Mouse (Mus musculus): Measurements from ENCODE around the gene Uvrag. TPM values are rescaled to one million over a fixed set of nuclear protein-coding genes. Genes with fewer than 3 reads are reported as not detected.

Uvrag gene
- polyA plus RNA-seq, 1 experiment = 45.9 TPM

- Histone ChIP-seq H3K36me3 (ENCODE audit: control insufficient read depth, insufficient read depth, low read length) (peaks cover 3% of the 10 kb centered on the region), H3K4me1 (ENCODE audit: control insufficient read depth, insufficient read depth, insufficient read length) (no peaks in the 10 kb centered on the region), H3K27me3 (ENCODE audit: control insufficient read depth, insufficient read depth, low read length) (no peaks in the 10 kb centered on the region), H3K27ac (ENCODE audit: insufficient read depth, low read length) (no peak overlapping the region), H3K4me3 (ENCODE audit: extremely low read depth, insufficient read depth, insufficient read length) (no peak overlapping the region)
- DNase-seq (ENCODE audit: low read depth in 1 of 2, low spot score in 2 of 2) = no peak
- 89% methylated on average over 2 of the region's 2 CpGs for WGBS
- TF ChIP-seq CTCF (IDR thresholded peaks at IDR 0.05; ENCODE audit: extremely low read depth, insufficient read depth, insufficient read length, insufficient replicate concordance) = no peak
- TF ChIP-seq POLR2A (IDR thresholded peaks at IDR 0.05; ENCODE audit: low read depth, low read length) = no peak
These were observed 106.0 kb downstream of the Uvrag start for GRCm38 (mm10) chr7:99034909-99035308.

GRCm38 (mm10) chr7:99033838-99034237 is 107.1 kb downstream of the Uvrag start:
- Histone ChIP-seq H3K27ac (ENCODE audit: insufficient read depth, low read length) (no peak overlapping the region), H3K4me3 (ENCODE audit: extremely low read depth, insufficient read depth, insufficient read length) (no peak overlapping the region), H3K36me3 (ENCODE audit: control insufficient read depth, insufficient read depth, low read length) (peaks cover 3% of the 10 kb centered on the region), H3K27me3 (ENCODE audit: control insufficient read depth, insufficient read depth, low read length) (no peaks in the 10 kb centered on the region), H3K4me1 (ENCODE audit: control insufficient read depth, insufficient read depth, insufficient read length) (no peaks in the 10 kb centered on the region)
- DNase-seq (ENCODE audit: low read depth in 1 of 2, low spot score in 2 of 2) = no peak
- WGBS = 93% methylated on average over 5 of the region's 5 CpGs
- TF ChIP-seq CTCF (IDR thresholded peaks at IDR 0.05; ENCODE audit: extremely low read depth, insufficient read depth, insufficient read length, insufficient replicate concordance) = no peak
- no peak for TF ChIP-seq POLR2A (IDR thresholded peaks at IDR 0.05; ENCODE audit: low read depth, low read length)

- Histone ChIP-seq H3K27me3 (ENCODE audit: control insufficient read depth, insufficient read depth, low read length) (no peaks in the 10 kb centered on the region), H3K36me3 (ENCODE audit: control insufficient read depth, insufficient read depth, low read length) (peaks cover 3% of the 10 kb centered on the region), H3K27ac (ENCODE audit: insufficient read depth, low read length) (no peak overlapping the region), H3K4me1 (ENCODE audit: control insufficient read depth, insufficient read depth, insufficient read length) (no peaks in the 10 kb centered on the region), H3K4me3 (ENCODE audit: extremely low read depth, insufficient read depth, insufficient read length) (no peak overlapping the region)
- TF ChIP-seq CTCF (IDR thresholded peaks at IDR 0.05; ENCODE audit: extremely low read depth, insufficient read depth, insufficient read length, insufficient replicate concordance) (no peak), POLR2A (IDR thresholded peaks at IDR 0.05; ENCODE audit: low read depth, low read length) (no peak)
- no peak for DNase-seq (ENCODE audit: low read depth in 1 of 2, low spot score in 2 of 2)
- 93% methylated on average over 3 of the region's 3 CpGs for WGBS
These were observed 107.6 kb downstream of the Uvrag start for GRCm38 (mm10) chr7:99033314-99033713.

- H3K4me1 ChIP-seq (ENCODE audit: control insufficient read depth, insufficient read depth, insufficient read length) = no peaks in the 10 kb centered on the region
- H3K27ac ChIP-seq (ENCODE audit: insufficient read depth, low read length) = no peak overlapping the region
- TF ChIP-seq POLR2A (IDR thresholded peaks at IDR 0.05; ENCODE audit: low read depth, low read length) (no peak), CTCF (IDR thresholded peaks at IDR 0.05; ENCODE audit: extremely low read depth, insufficient read depth, insufficient read length, insufficient replicate concordance) (no peak)
- peaks cover 3% of the 10 kb centered on the region for H3K36me3 ChIP-seq (ENCODE audit: control insufficient read depth, insufficient read depth, low read length)
- 95% methylated on average over 8 of the region's 8 CpGs for WGBS
- no peak overlapping the region for H3K4me3 ChIP-seq (ENCODE audit: extremely low read depth, insufficient read depth, insufficient read length)
- no peak for DNase-seq (ENCODE audit: low read depth in 1 of 2, low spot score in 2 of 2)
- no peaks in the 10 kb centered on the region for H3K27me3 ChIP-seq (ENCODE audit: control insufficient read depth, insufficient read depth, low read length)
These were observed 108.9 kb downstream of the Uvrag start for GRCm38 (mm10) chr7:99032051-99032450.

GRCm38 (mm10) chr7:99028108-99028507 is 112.8 kb downstream of the Uvrag start:
- Histone ChIP-seq H3K4me3 (ENCODE audit: extremely low read depth, insufficient read depth, insufficient read length) (no peak overlapping the region), H3K36me3 (ENCODE audit: control insufficient read depth, insufficient read depth, low read length) (peaks cover 3% of the 10 kb centered on the region), H3K4me1 (ENCODE audit: control insufficient read depth, insufficient read depth, insufficient read length) (no peaks in the 10 kb centered on the region), H3K27ac (ENCODE audit: insufficient read depth, low read length) (no peak overlapping the region), H3K27me3 (ENCODE audit: control insufficient read depth, insufficient read depth, low read length) (no peaks in the 10 kb centered on the region)
- TF ChIP-seq POLR2A (IDR thresholded peaks at IDR 0.05; ENCODE audit: low read depth, low read length) (no peak), CTCF (IDR thresholded peaks at IDR 0.05; ENCODE audit: extremely low read depth, insufficient read depth, insufficient read length, insufficient replicate concordance) (peak; percentile 22; the same call in 1 of the 2 replicates)
- no peak for DNase-seq (ENCODE audit: low read depth in 1 of 2, low spot score in 2 of 2)
- 91% methylated on average over 7 of the region's 7 CpGs for WGBS

GRCm38 (mm10) chr7:99027185-99027584 is 113.8 kb downstream of the Uvrag start:
- no peak for DNase-seq (ENCODE audit: low read depth in 1 of 2, low spot score in 2 of 2)
- Histone ChIP-seq H3K27me3 (ENCODE audit: control insufficient read depth, insufficient read depth, low read length) (no peaks in the 10 kb centered on the region), H3K36me3 (ENCODE audit: control insufficient read depth, insufficient read depth, low read length) (no peaks in the 10 kb centered on the region; the same call in 1 of the 2 replicates), H3K4me3 (ENCODE audit: extremely low read depth, insufficient read depth, insufficient read length) (no peak overlapping the region), H3K4me1 (ENCODE audit: control insufficient read depth, insufficient read depth, insufficient read length) (no peaks in the 10 kb centered on the region), H3K27ac (ENCODE audit: insufficient read depth, low read length) (no peak overlapping the region)
- 31% methylated on average over 5 of the region's 5 CpGs for WGBS
- TF ChIP-seq CTCF (IDR thresholded peaks at IDR 0.05; ENCODE audit: extremely low read depth, insufficient read depth, insufficient read length, insufficient replicate concordance) = no peak
- no peak for TF ChIP-seq POLR2A (IDR thresholded peaks at IDR 0.05; ENCODE audit: low read depth, low read length)

- no peak for DNase-seq (ENCODE audit: low read depth in 1 of 2, low spot score in 2 of 2)
- Histone ChIP-seq H3K27me3 (ENCODE audit: control insufficient read depth, insufficient read depth, low read length) (no peaks in the 10 kb centered on the region), H3K27ac (ENCODE audit: insufficient read depth, low read length) (no peak overlapping the region), H3K4me1 (ENCODE audit: control insufficient read depth, insufficient read depth, insufficient read length) (no peaks in the 10 kb centered on the region), H3K36me3 (ENCODE audit: control insufficient read depth, insufficient read depth, low read length) (no peaks in the 10 kb centered on the region), H3K4me3 (ENCODE audit: extremely low read depth, insufficient read depth, insufficient read length) (no peak overlapping the region)
- TF ChIP-seq CTCF (IDR thresholded peaks at IDR 0.05; ENCODE audit: extremely low read depth, insufficient read depth, insufficient read length, insufficient replicate concordance) = no peak
- no peak for TF ChIP-seq POLR2A (IDR thresholded peaks at IDR 0.05; ENCODE audit: low read depth, low read length)
- 93% methylated on average over 10 of the region's 10 CpGs for WGBS
These were observed 115.0 kb downstream of the Uvrag start for GRCm38 (mm10) chr7:99025989-99026388.
